Mouse (Mus musculus): Measurements from ENCODE around the gene Has3. TPM values are rescaled to one million over a fixed set of nuclear protein-coding genes. Genes with fewer than 3 reads are reported as not detected.

Has3 gene
- polyA plus RNA-seq, 1 experiment from 2014 or later = 0.39 TPM

- Histone ChIP-seq H3K4me2 (replicated peaks; ENCODE audit: low read depth, low read length) (no peak overlapping the region), H3K9me3 (ENCODE audit: control insufficient read depth, low read length) (no peaks in the 10 kb centered on the region), H3K27me3 (ENCODE audit: control insufficient read depth, insufficient read depth, low read length) (no peaks in the 10 kb centered on the region; the same call in 1 of the 2 replicates), H3K4me3 (ENCODE audit: low read depth, low read length) (no peak overlapping the region), H3K27ac (ENCODE audit: low read depth, low read length) (no peak overlapping the region), H3K9ac (ENCODE audit: low read depth, low read length) (no peak overlapping the region), H3K4me1 (replicated peaks; ENCODE audit: control insufficient read depth, insufficient read depth, low read length) (peaks cover 5% of the 10 kb centered on the region), H3K36me3 (ENCODE audit: control insufficient read depth, insufficient read depth, low read length) (no peaks in the 10 kb centered on the region)
- no peak for ATAC-seq (ENCODE audit: low FRiP score)
- no peak for DNase-seq (ENCODE audit: low spot score)
- WGBS = 76% methylated on average over 4 of the region's 4 CpGs
These were observed 63.6 kb downstream of the Has3 start for GRCm38 (mm10) chr8:106933506-106934143.

Other genes with a start within 250 kb of the Has3 start
- gene Tango6, start 187.2 kb upstream of the Has3 start, polyA plus RNA-seq (2014; fragmentation: Nextera tagmentation; extraction: Ambion mirVana) = 6.2 and 7.2 TPM in 2 replicates
- 65.7 and 73.0 TPM in 2 replicates for gene Utp4, start 23.4 kb downstream of the Has3 start, polyA plus RNA-seq (2014; fragmentation: Nextera tagmentation; extraction: Ambion mirVana)
- gene Sntb2, start 65.5 kb downstream of the Has3 start, polyA plus RNA-seq (2014; fragmentation: Nextera tagmentation; extraction: Ambion mirVana) = 7.5 and 9.9 TPM in 2 replicates
- 98.8 and 101 TPM in 2 replicates for gene Vps4a, start 161.0 kb downstream of the Has3 start, polyA plus RNA-seq (2014; fragmentation: Nextera tagmentation; extraction: Ambion mirVana)
- 41.1 and 45.6 TPM in 2 replicates for gene Pdf, start 178.4 kb downstream of the Has3 start, polyA plus RNA-seq (2014; fragmentation: Nextera tagmentation; extraction: Ambion mirVana)
- gene Cog8, start 186.4 kb downstream of the Has3 start, polyA plus RNA-seq (2014; fragmentation: Nextera tagmentation; extraction: Ambion mirVana) = 40.8 and 42.2 TPM in 2 replicates
- gene Nip7, start 186.6 kb downstream of the Has3 start, polyA plus RNA-seq (2014; fragmentation: Nextera tagmentation; extraction: Ambion mirVana) = 97.2 and 98.6 TPM in 2 replicates
- gene Tmed6, start 195.4 kb downstream of the Has3 start, polyA plus RNA-seq (2014; fragmentation: Nextera tagmentation; extraction: Ambion mirVana) = not detected in 2 replicates
- 16.1 and 18.8 TPM in 2 replicates for gene Terf2, start 226.3 kb downstream of the Has3 start, polyA plus RNA-seq (2014; fragmentation: Nextera tagmentation; extraction: Ambion mirVana)

All from hindbrain, embryonic 11.5 days (tissue).